8 mouse cellular contexts compared by ENCODE assay signal in the genomic region with DNA sequence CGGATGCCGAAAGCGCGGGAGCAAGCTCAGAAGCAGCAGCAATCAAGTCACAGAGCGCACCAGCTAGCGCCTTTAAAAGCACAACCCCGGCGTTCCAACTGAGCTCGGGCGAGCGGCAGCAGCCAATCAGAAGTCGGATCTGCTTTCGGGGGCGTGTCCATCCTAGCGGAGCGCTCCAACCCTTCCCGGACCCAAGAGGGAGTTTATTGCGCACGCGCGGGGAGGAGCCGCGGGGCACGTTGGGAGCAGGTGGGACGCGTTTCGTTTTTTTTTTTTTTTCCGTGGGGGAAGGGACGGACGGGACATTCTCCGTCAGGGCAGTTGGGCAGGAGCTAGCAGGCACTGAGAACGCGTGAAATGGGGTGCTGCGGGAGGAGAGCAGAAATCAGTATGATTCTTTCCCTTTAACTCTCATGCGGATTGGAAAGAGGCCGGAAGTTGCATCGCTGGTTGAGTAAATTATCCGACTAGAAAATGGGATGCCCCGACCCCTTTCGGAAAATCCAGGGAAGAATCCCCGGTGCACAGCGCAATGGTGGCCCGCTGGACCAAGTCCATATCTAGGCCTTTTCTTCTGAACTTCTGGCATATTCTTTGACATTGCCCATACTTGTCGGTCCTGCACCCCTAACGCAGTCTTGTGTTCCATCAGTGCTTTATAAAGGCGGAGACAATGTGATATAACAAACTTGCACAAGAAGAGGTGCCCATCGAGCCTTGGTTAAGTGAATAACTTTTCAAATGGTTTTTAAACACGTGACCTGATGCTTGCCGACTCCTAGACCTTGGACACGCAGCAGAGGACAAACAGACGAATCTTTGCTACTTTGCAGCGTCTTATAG. TPM values are rescaled to one million over a fixed set of nuclear protein-coding genes. Genes with fewer than 3 reads are reported as not detected.
A peak's percentile ranks its signal among the peaks of the same experiment; 100 is the strongest.
DNase-seq lines count a peak whose midpoint lies in the region; ATAC-seq and TF ChIP-seq lines count a peak whose summit lies in the region.

A gene (minus strand): TSS at position 110 of the 843 bp plus-strand sequence.
A gene (plus strand): TSS at position 219 of the 843 bp plus-strand sequence.

- peak within 1 kb of the TSS; percentile 66 for H3K9ac ChIP-seq in forebrain, postnatal 0 days
- H3K9ac ChIP-seq in lung, embryonic 16.5 days (ENCODE audit: low read length): peak within 1 kb of the TSS; percentile 80

- H3K4me2 ChIP-seq in forebrain, postnatal 0 days (ENCODE audit: low read depth): peak within 1 kb of the TSS; percentile 76
- peak within 1 kb of the TSS; percentile 88 for H3K4me2 ChIP-seq in lung, embryonic 16.5 days (ENCODE audit: low read depth, low read length)

- H3K4me3 ChIP-seq in G1E (ENCODE audit: low read depth, low read length): peak within 1 kb of the TSS; percentile 72
- H3K4me3 ChIP-seq in forebrain, postnatal 0 days (ENCODE audit: low read depth, low read length): peak within 1 kb of the TSS; percentile 58
- peak within 1 kb of the TSS; percentile 72 for H3K4me3 ChIP-seq in lung, embryonic 16.5 days (ENCODE audit: low read length)

- H3K27ac ChIP-seq in forebrain, postnatal 0 days (ENCODE audit: low read depth, low read length): peak within 1 kb of the TSS; percentile 94
- H3K27ac ChIP-seq in lung, embryonic 16.5 days (ENCODE audit: low read length): peak within 1 kb of the TSS; percentile 94

- H3K36me3 ChIP-seq in G1E (replicated peaks): peaks cover 57% of the 10 kb centered on the region
- H3K36me3 ChIP-seq in forebrain, postnatal 0 days (ENCODE audit: insufficient read depth): no peaks in the 10 kb centered on the region
- H3K36me3 ChIP-seq in lung, embryonic 16.5 days (ENCODE audit: control insufficient read depth, insufficient read depth, low read length): 0 out of 2 replicates have a peak, but pooled peaks cover 2% of the 10 kb centered on the region

- no peaks in the 10 kb centered on the region for H3K27me3 ChIP-seq in G1E (ENCODE audit: insufficient read depth, low read length)
- no peaks in the 10 kb centered on the region for H3K27me3 ChIP-seq in forebrain, postnatal 0 days (ENCODE audit: insufficient read depth, low read length)
- H3K27me3 ChIP-seq in lung, embryonic 16.5 days (ENCODE audit: control insufficient read depth, insufficient read depth, low read depth, low read length): no peaks in the 10 kb centered on the region

- H3K4me1 ChIP-seq in G1E (ENCODE audit: insufficient read depth, low read depth, low read length): peaks cover 70% of the 10 kb centered on the region
- H3K4me1 ChIP-seq in forebrain, postnatal 0 days (ENCODE audit: insufficient read depth): peaks cover 15% of the 10 kb centered on the region
- H3K4me1 ChIP-seq in lung, embryonic 16.5 days (replicated peaks; ENCODE audit: control insufficient read depth, insufficient read depth, low read length): peaks cover 19% of the 10 kb centered on the region

- peak; percentile 98 for DNase-seq in G1E (ENCODE audit: low spot score)
- peak; percentile 98 to 99 for DNase-seq in cerebellum, adult 18-20 months
- peak; percentile 99 for DNase-seq in forebrain, postnatal 0 days
- DNase-seq in layer of hippocampus, adult 9-10 months (ENCODE audit: low spot score): peak; percentile 90
- DNase-seq in ovary, postnatal 10 days (ENCODE audit: low spot score): peak; percentile 80
- peak; percentile 95 to 96 for DNase-seq in thymus, postnatal 10 days (ENCODE audit: low spot score in 2 of 2)

- no peak for TF ChIP-seq CTCF in G1E (IDR thresholded peaks at IDR 0.05; ENCODE audit: low read depth, low read length)
- TF ChIP-seq CTCF in forebrain, postnatal 0 days (IDR thresholded peaks at IDR 0.05; ENCODE audit: low read depth): peak; percentile 46

- ATAC-seq in G1E (ENCODE audit: extremely low read depth, insufficient number of reproducible peaks, low FRiP score, poor library complexity, severe bottlenecking): peak; percentile 85
- peak; percentile 96 for ATAC-seq in forebrain, postnatal 0 days
- ATAC-seq in hematopoietic stem cell, adult 5-6 weeks (replicated peaks in 1 of 2; ENCODE audit: insufficient read depth in 1 of 2, low FRiP score in 2 of 2, low TSS enrichment in 1 of 2, low read depth in 1 of 2, poor library complexity in 2 of 2, severe bottlenecking in 2 of 2): peak; percentile 93 to 95
- peak; percentile 96 for ATAC-seq in lung, embryonic 16.5 days (ENCODE audit: low read depth)

- WGBS in forebrain, postnatal 0 days: 1% methylated on average over 52 of the region's 52 CpGs
- WGBS in lung, embryonic 16.5 days: under 1% methylated on average over 52 of the region's 52 CpGs

- no peaks in the 10 kb centered on the region for H3K9me3 ChIP-seq in G1E (replicated peaks)
- no peaks in the 10 kb centered on the region for H3K9me3 ChIP-seq in forebrain, postnatal 0 days (ENCODE audit: low read length)
- no peaks in the 10 kb centered on the region for H3K9me3 ChIP-seq in lung, embryonic 16.5 days (ENCODE audit: control insufficient read depth, low read length)

RNA-seq across cellular contexts. Expression of the first gene that starts in this region (rescaled TPM):
- total RNA-seq in G1E (2014; fragmentation: Nextera tagmentation): 118 and 130 TPM in 2 replicates
- total RNA-seq in G1E (2017): 625 and 652 TPM in 2 replicates
- polyA plus RNA-seq in G1E (2012): 13.3 and 14.5 TPM in 2 replicates
- total RNA-seq in forebrain, postnatal 0 days (2014; rRNA removed): 533 and 625 TPM in 2 replicates
- 1,729 and 1,732 TPM in 2 replicates for polyA plus RNA-seq in forebrain, postnatal 0 days (2015; fragmentation: Nextera tagmentation; extraction: Ambion mirVana)
- total RNA-seq in hematopoietic stem cell, adult 5-6 weeks (2017): 156 and 161 TPM in 2 replicates
- polyA plus RNA-seq in lung, embryonic 16.5 days (2015; fragmentation: Nextera tagmentation; extraction: Ambion mirVana): 457 and 459 TPM in 2 replicates

RNA-seq across cellular contexts. Expression of the second gene that starts in this region (rescaled TPM):
- total RNA-seq in G1E (2014; fragmentation: Nextera tagmentation) (15.5 and 24.9 TPM in 2 replicates), G1E (2017) (15.0 and 16.1 TPM in 2 replicates)
- 4.1 and 7.5 TPM in 2 replicates for polyA plus RNA-seq in G1E (2012)
- total RNA-seq in forebrain, postnatal 0 days (2014; rRNA removed): 2.3 and 4.6 TPM in 2 replicates
- polyA plus RNA-seq in forebrain, postnatal 0 days (2015; fragmentation: Nextera tagmentation; extraction: Ambion mirVana): 16.7 and 24.2 TPM in 2 replicates
- total RNA-seq in hematopoietic stem cell, adult 5-6 weeks (2017): 11.3 and 11.5 TPM in 2 replicates
- 18.1 and 18.7 TPM in 2 replicates for polyA plus RNA-seq in lung, embryonic 16.5 days (2015; fragmentation: Nextera tagmentation; extraction: Ambion mirVana)

Comparison
In these comparisons a context has a peak if more than half of its experiments do, and no peak if none do; other contexts are left out.
1. Peak in every context shown above with its lines: DNase-seq, ATAC-seq, H3K4me3 ChIP-seq and H3K27ac ChIP-seq.
2. RNA of the first gene that starts in this region (polyA plus RNA-seq): 1,729 to 1,732 TPM in forebrain, postnatal 0 days and 457 to 459 TPM in lung, embryonic 16.5 days; 13.3 to 14.5 TPM in G1E; every median in the first group is over 10 times any median in the second.